Mouse (Mus musculus): ENCODE measurements around the gene Vil1. TPM values are rescaled to one million over a fixed set of nuclear protein-coding genes. Genes with fewer than 3 reads are reported as not detected.

Vil1 gene
- polyA plus RNA-seq, 1 experiment from 2014 or later, result 0.12 TPM

DNA sequence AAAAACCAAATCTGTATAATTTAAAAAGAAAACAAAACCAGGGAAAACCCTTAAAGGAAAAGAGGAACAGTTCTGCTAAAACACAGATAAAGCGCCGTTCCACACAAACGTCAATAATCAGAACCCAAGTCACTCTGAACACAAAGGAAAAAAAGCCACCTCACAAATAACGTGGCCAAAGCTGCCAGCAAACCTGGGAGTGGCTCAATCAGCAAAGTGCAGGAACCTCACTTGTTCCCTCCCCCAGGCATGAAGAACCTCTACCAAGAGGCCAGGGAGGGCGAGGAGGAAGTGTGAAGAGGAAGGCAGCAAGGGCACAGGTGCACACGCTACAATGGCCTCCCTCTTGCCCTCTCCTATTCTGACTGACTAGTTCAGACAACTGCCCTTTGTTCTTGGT, 26.4 kb downstream of the Vil1 start:
- H3K36me3 ChIP-seq (replicated peaks), result peaks cover 74% of the 10 kb centered on the region
- H3K4me1 ChIP-seq, result no peaks in the 10 kb centered on the region
- WGBS, result 92% methylated on average over 6 of the region's 6 CpGs
- no peak overlapping the region for H3K27ac ChIP-seq
- H3K4me3 ChIP-seq, result no peak overlapping the region
- no peaks in the 10 kb centered on the region for H3K9me3 ChIP-seq
- DNase-seq (ENCODE audit: extremely low spot score, low spot score), result no peak
- H3K27me3 ChIP-seq (ENCODE audit: poor library complexity, severe bottlenecking), result no peaks in the 10 kb centered on the region

DNA sequence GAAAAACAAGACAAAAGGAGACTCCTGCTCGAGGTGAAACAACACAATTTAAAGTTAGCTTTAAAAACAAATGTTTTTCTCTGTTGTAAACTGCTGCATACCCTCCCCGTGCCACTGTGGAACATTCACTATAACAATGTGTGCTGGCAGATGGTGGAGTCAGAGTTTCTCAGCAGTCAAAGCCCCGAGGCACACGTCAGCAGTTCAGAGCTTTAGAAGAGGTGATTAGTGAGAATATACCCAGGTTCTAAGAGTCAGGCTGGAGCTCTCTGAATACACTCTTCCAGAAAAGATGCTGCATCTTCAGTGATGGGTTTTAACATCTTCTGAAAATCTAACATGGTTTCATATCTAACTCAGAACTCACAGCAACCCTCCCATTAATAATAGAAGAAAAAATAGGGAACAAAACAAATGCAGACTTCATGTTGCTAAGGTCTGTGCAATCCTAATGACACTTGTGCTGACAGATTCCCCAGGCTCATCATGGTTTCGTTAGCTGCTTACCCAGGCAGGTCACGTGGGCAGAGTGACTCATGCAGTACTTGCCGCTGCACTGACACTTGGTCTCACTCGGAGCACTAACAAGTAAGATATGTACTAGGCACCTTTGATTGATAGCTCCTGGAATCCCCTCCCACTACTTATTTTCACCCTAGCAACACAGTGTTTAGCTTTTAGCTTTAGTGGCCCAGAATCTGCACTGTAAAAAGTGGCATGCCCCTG, 28.7 kb downstream of the Vil1 start:
- H3K27ac ChIP-seq, result no peak overlapping the region
- 90% methylated on average over 8 of the region's 8 CpGs for WGBS
- peaks cover 97% of the 10 kb centered on the region for H3K36me3 ChIP-seq (replicated peaks)
- no peaks in the 10 kb centered on the region for H3K27me3 ChIP-seq (ENCODE audit: poor library complexity, severe bottlenecking)
- no peak for DNase-seq (ENCODE audit: extremely low spot score, low spot score)
- H3K4me1 ChIP-seq, result no peaks in the 10 kb centered on the region
- H3K9me3 ChIP-seq, result no peaks in the 10 kb centered on the region
- no peak overlapping the region for H3K4me3 ChIP-seq

DNA sequence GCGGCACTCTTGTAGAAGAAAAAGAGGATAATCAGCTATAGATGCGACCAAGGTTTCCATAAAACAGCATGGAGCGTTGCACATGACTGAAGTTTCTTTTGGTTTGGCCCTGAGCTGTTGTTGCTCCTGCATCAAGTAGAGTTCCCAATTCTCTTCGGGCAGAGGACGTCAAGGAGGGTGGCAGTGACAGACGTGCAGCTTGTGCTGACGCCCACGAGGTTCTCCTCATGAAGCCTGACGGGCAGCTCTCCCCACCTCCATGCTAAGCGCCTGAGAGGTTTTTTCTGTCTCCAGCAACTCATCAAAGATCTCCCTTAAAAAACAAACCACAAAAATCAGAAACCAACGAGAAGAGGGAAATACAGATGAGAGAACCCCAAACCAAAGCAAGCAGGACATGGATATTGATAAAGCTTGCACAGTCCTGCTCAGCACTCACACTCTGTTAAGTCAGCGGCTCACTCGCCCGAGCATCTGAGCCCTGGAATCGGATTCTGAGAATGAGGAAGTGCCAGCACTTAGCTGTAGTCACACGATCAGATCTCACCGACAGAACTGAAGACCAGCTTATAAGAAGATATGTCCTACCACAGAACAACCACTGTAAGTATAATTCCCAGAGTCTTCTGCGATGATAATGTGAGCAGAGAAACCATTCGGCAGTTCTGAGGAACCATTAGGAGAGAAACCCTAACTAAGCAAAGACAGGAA, 30.1 kb downstream of the Vil1 start:
- Histone ChIP-seq H3K4me1 (no peaks in the 10 kb centered on the region), H3K36me3 (replicated peaks) (peaks cover 99% of the 10 kb centered on the region), H3K27ac (no peak overlapping the region), H3K4me3 (no peak overlapping the region), H3K27me3 (ENCODE audit: poor library complexity, severe bottlenecking) (no peaks in the 10 kb centered on the region), H3K9me3 (no peaks in the 10 kb centered on the region)
- DNase-seq (ENCODE audit: extremely low spot score, low spot score), result no peak
- WGBS, result 93% methylated on average over 19 of the region's 19 CpGs

DNA sequence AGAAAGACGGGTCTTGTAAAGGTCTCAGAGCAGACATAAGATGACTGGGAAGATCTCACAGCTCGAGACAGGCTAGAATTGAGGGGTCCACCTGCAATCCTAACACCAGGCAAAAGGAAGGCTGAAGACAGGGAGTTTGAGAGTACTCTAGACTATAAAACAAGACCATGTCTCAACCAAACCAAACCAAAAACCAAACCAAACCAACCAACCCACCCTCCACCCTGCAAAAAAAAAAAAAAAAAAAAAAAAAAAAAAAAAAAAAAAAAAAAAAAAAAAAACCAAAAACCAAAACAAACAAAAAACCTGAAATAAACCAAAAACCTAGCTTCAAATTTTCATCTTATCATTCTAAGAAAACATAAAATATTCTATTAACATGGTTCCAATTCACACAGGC, 35.4 kb downstream of the Vil1 start:
- 89% methylated on average over 2 of the region's 2 CpGs for WGBS
- H3K4me1 ChIP-seq, result no peaks in the 10 kb centered on the region
- no peak for DNase-seq (ENCODE audit: extremely low spot score, low spot score)
- no peak overlapping the region for H3K27ac ChIP-seq
- H3K27me3 ChIP-seq (ENCODE audit: poor library complexity, severe bottlenecking), result no peaks in the 10 kb centered on the region
- peaks cover 96% of the 10 kb centered on the region for H3K36me3 ChIP-seq (replicated peaks)
- H3K4me3 ChIP-seq, result no peak overlapping the region
- no peaks in the 10 kb centered on the region for H3K9me3 ChIP-seq

DNA sequence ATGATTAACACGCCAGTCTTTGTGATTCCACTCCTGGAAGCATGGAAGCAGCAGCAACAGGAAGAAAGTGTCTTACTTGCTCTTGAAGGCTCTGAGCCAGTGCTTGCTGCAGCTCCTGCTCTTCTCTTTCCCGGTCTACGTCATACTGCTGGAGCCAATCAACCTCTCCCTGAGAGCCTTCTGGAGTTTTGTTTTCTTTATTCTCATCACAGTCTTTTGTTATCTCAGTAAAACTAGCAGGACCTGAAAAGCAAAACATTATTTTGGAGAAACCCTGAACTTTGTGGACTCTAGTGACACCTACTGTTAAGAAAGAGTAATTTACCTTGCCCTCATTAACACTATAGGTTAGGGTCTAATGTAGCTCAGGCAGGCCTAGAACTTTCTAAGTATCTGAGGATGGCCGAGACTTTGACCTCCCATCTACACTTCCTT, 43.5 kb downstream of the Vil1 start:
- no peak for DNase-seq (ENCODE audit: extremely low spot score, low spot score)
- Histone ChIP-seq H3K27ac (no peak overlapping the region), H3K9me3 (no peaks in the 10 kb centered on the region), H3K4me1 (no peaks in the 10 kb centered on the region), H3K27me3 (ENCODE audit: poor library complexity, severe bottlenecking) (no peaks in the 10 kb centered on the region), H3K36me3 (replicated peaks) (peaks cover 98% of the 10 kb centered on the region), H3K4me3 (no peak overlapping the region)
- 69% methylated on average over 4 of the region's 4 CpGs for WGBS

DNA sequence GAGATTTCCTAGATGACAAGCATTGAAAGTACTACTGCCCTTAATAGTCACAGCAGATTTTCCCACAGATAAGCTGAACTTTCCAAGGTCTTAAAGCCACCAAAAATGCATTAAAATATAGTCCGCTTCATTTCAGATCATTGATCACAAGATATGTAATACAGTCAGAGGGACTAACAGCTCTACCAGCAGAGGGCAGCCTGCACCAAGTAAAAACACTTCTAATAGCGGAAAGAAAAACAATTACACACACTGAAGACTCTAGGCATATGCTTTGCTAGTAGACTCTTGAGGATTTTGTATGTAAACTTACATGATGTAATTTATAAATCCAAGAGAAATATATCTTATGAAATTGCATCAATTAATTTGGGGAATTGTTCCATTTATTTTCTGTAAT, 51.1 kb downstream of the Vil1 start:
- Histone ChIP-seq H3K4me1 (no peaks in the 10 kb centered on the region), H3K27me3 (ENCODE audit: poor library complexity, severe bottlenecking) (no peaks in the 10 kb centered on the region), H3K9me3 (no peaks in the 10 kb centered on the region), H3K27ac (no peak overlapping the region), H3K36me3 (replicated peaks) (peaks cover 96% of the 10 kb centered on the region), H3K4me3 (no peak overlapping the region)
- WGBS, result 79% methylated on average over 2 of the region's 2 CpGs
- DNase-seq (ENCODE audit: extremely low spot score, low spot score), result no peak

MicroRNAs within 50 kb of the gene (microRNA counts, 519-probe panel; counts per million panel counts)
- 2,424 counts per million, percentile 69 among the panel's probes with 10 or more counts for microRNA mmu-miR-26b

Small RNAs within 50 kb of the gene (microRNA-seq; reads per million reads assigned to microRNA genes)
- gene Mir26b, result 23,877 reads per million, percentile 99 among the genes with 10 or more reads in this experiment

Other genes starting within 250 kb of the Vil1 start
- not detected in 2 replicates for gene Cxcr1, start 214.7 kb upstream of the Vil1 start, polyA plus RNA-seq (2016; fragmentation: Nextera tagmentation; extraction: Ambion mirVana)
- 345 TPM in 2 replicates for gene Arpc2, start 173.3 kb upstream of the Vil1 start, polyA plus RNA-seq (2016; fragmentation: Nextera tagmentation; extraction: Ambion mirVana)
- gene Gpbar1, start 130.8 kb upstream of the Vil1 start, polyA plus RNA-seq (2016; fragmentation: Nextera tagmentation; extraction: Ambion mirVana), result 0.14 and 0.33 TPM in 2 replicates
- 245 and 246 TPM in 2 replicates for gene Aamp, start 124.6 kb upstream of the Vil1 start, polyA plus RNA-seq (2016; fragmentation: Nextera tagmentation; extraction: Ambion mirVana)
- 99.7 and 101 TPM in 2 replicates for gene Pnkd, start 124.4 kb upstream of the Vil1 start, polyA plus RNA-seq (2016; fragmentation: Nextera tagmentation; extraction: Ambion mirVana)
- 8.1 and 8.3 TPM in 2 replicates for gene Tmbim1, start 103.8 kb upstream of the Vil1 start, polyA plus RNA-seq (2016; fragmentation: Nextera tagmentation; extraction: Ambion mirVana)
- gene Catip, start 47.3 kb upstream of the Vil1 start, polyA plus RNA-seq (2016; fragmentation: Nextera tagmentation; extraction: Ambion mirVana), result 0.12 and 0.34 TPM in 2 replicates
- 2.7 and 2.9 TPM in 2 replicates for gene Slc11a1, start 34.2 kb upstream of the Vil1 start, polyA plus RNA-seq (2016; fragmentation: Nextera tagmentation; extraction: Ambion mirVana)
- 38.0 and 38.2 TPM in 2 replicates for gene Ctdsp1, start 17.9 kb upstream of the Vil1 start, polyA plus RNA-seq (2016; fragmentation: Nextera tagmentation; extraction: Ambion mirVana)
- 112 TPM in 2 replicates for gene Cnot9, start 96.7 kb downstream of the Vil1 start, polyA plus RNA-seq (2016; fragmentation: Nextera tagmentation; extraction: Ambion mirVana)
- gene Plcd4, start 133.5 kb downstream of the Vil1 start, polyA plus RNA-seq (2016; fragmentation: Nextera tagmentation; extraction: Ambion mirVana), result 0.90 and 1.1 TPM in 2 replicates
- 53.2 TPM in 2 replicates for gene Usp37, start 134.9 kb downstream of the Vil1 start, polyA plus RNA-seq (2016; fragmentation: Nextera tagmentation; extraction: Ambion mirVana)
- 9.7 and 10.8 TPM in 2 replicates for gene Zfp142, start 178.9 kb downstream of the Vil1 start, polyA plus RNA-seq (2016; fragmentation: Nextera tagmentation; extraction: Ambion mirVana)
- gene Bcs1l, start 178.9 kb downstream of the Vil1 start, polyA plus RNA-seq (2016; fragmentation: Nextera tagmentation; extraction: Ambion mirVana), result 16.8 and 18.1 TPM in 2 replicates
- gene Rnf25, start 192.0 kb downstream of the Vil1 start, polyA plus RNA-seq (2016; fragmentation: Nextera tagmentation; extraction: Ambion mirVana), result 37.7 and 40.0 TPM in 2 replicates
- 12.0 and 17.6 TPM in 2 replicates for gene Stk36, start 192.1 kb downstream of the Vil1 start, polyA plus RNA-seq (2016; fragmentation: Nextera tagmentation; extraction: Ambion mirVana)